Mouse (Mus musculus) kidney, adult 2 months (tissue): ENCODE data around the gene Sdk2.

ENCODE experiments used
- CTCF ChIP-seq: fragments of 200-500 bp; conservative IDR thresholded peaks from 2 replicates; pipeline ENCODE4 v1.5.1; 2011; ENCODE audit warnings: low read depth, mild to moderate bottlenecking, control low read depth, low read length, moderate library complexity, mixed read lengths; ENCODE audit not compliant: insufficient read depth, insufficient read length
- POLR2A ChIP-seq: fragments of 200-500 bp; IDR thresholded peaks from one replicate; pipeline ENCODE4 v1.6.1; 2011; ENCODE audit warnings: low read depth, low read length, control low read depth

GRCm38 (mm10) chr11:113849322-113849721, 217.5 kb downstream of the Sdk2 start:
- no peak for TF ChIP-seq CTCF
- no peak for TF ChIP-seq POLR2A
